In genomic region chr13:21233732-21234705, GRCm38 (mm10) we compare ENCODE assay signal across 8 mouse cellular contexts. TPM values are rescaled to one million over a fixed set of nuclear protein-coding genes. Genes with fewer than 3 reads are reported as not detected.
DNase-seq lines count a peak whose midpoint lies in the region; ATAC-seq and TF ChIP-seq lines count a peak whose summit lies in the region.

No protein-coding gene starts in this region.

- H3K27ac ChIP-seq in ES-Bruce4 (ENCODE audit: insufficient read depth, low read length), result peak overlapping the region; percentile 95
- no peak overlapping the region for H3K27ac ChIP-seq in forebrain, embryonic 13.5 days
- H3K27ac ChIP-seq in liver, embryonic 16.5 days (ENCODE audit: low read length), result 0 out of 2 replicates have a peak overlapping the region, but pooled peaks have one; percentile 9
- no peak overlapping the region for H3K27ac ChIP-seq in neural tube, embryonic 12.5 days
- H3K27ac ChIP-seq in stomach, postnatal 0 days (replicated peaks), result no peak overlapping the region

- H3K4me2 ChIP-seq in forebrain, embryonic 13.5 days, result peak overlapping the region; percentile 67
- peak overlapping the region; percentile 59 for H3K4me2 ChIP-seq in liver, embryonic 16.5 days (ENCODE audit: low read depth, low read length)
- H3K4me2 ChIP-seq in neural tube, embryonic 12.5 days (replicated peaks), result peak overlapping the region; percentile 63
- H3K4me2 ChIP-seq in stomach, postnatal 0 days (replicated peaks; ENCODE audit: low read depth), result peak overlapping the region; percentile 61

- 0 out of 2 replicates have a peak, but pooled peaks have one; percentile 26 for TF ChIP-seq EP300 in ES-Bruce4 (IDR thresholded peaks at IDR 0.05; ENCODE audit: insufficient read depth, low read depth, low read length)
- TF ChIP-seq EP300 in stomach, postnatal 0 days (optimal IDR thresholded peaks at IDR 0.05), result no peak

- H3K4me1 ChIP-seq in ES-Bruce4 (ENCODE audit: control insufficient read depth, insufficient read depth, low read length), result no peaks in the 10 kb centered on the region
- H3K4me1 ChIP-seq in forebrain, embryonic 13.5 days, result 0 out of 2 replicates have a peak, but pooled peaks cover 5% of the 10 kb centered on the region
- H3K4me1 ChIP-seq in liver, embryonic 16.5 days (ENCODE audit: control insufficient read depth, low read depth, low read length), result no peaks in the 10 kb centered on the region; the same call in 1 of the 2 replicates
- no peaks in the 10 kb centered on the region for H3K4me1 ChIP-seq in neural tube, embryonic 12.5 days
- H3K4me1 ChIP-seq in stomach, postnatal 0 days (replicated peaks; ENCODE audit: control insufficient read depth, insufficient read depth), result no peaks in the 10 kb centered on the region

- H3K27me3 ChIP-seq in ES-Bruce4 (ENCODE audit: control insufficient read depth, insufficient read depth, low read length, poor library complexity, severe bottlenecking), result no peaks in the 10 kb centered on the region
- H3K27me3 ChIP-seq in forebrain, embryonic 13.5 days, result no peaks in the 10 kb centered on the region
- no peaks in the 10 kb centered on the region for H3K27me3 ChIP-seq in liver, embryonic 16.5 days (ENCODE audit: control insufficient read depth, insufficient read depth, low read depth, low read length)
- H3K27me3 ChIP-seq in neural tube, embryonic 12.5 days (replicated peaks), result no peaks in the 10 kb centered on the region
- no peaks in the 10 kb centered on the region for H3K27me3 ChIP-seq in stomach, postnatal 0 days (ENCODE audit: control insufficient read depth, insufficient read depth, low read length)

- WGBS in forebrain, embryonic 13.5 days, result under 1% methylated on average over 43 of the region's 43 CpGs
- under 1% methylated on average over 43 of the region's 43 CpGs for whole genome bisulfite sequencing in liver, embryonic 16.5 days (ENCODE audit: insufficient replicate concordance)
- WGBS in neural tube, embryonic 12.5 days, result under 1% methylated on average over 43 of the region's 43 CpGs
- WGBS in stomach, postnatal 0 days, result 1% methylated on average over 43 of the region's 43 CpGs

- peak overlapping the region; percentile 89 for H3K4me3 ChIP-seq in ES-Bruce4 (ENCODE audit: low read depth, low read length)
- peak overlapping the region; percentile 50 for H3K4me3 ChIP-seq in forebrain, embryonic 13.5 days
- H3K4me3 ChIP-seq in liver, embryonic 16.5 days (ENCODE audit: low read depth, low read length), result peak overlapping the region; percentile 71
- peak overlapping the region; percentile 33 for H3K4me3 ChIP-seq in neural tube, embryonic 12.5 days
- H3K4me3 ChIP-seq in stomach, postnatal 0 days (ENCODE audit: low read depth, low read length), result peak overlapping the region; percentile 39

- H3K9me3 ChIP-seq in ES-Bruce4 (replicated peaks; ENCODE audit: control insufficient read depth, insufficient read depth, low read length, poor library complexity, severe bottlenecking), result peaks cover 2% of the 10 kb centered on the region; the same call in 1 of the 2 replicates
- H3K9me3 ChIP-seq in forebrain, embryonic 13.5 days (replicated peaks), result no peaks in the 10 kb centered on the region
- H3K9me3 ChIP-seq in liver, embryonic 16.5 days (replicated peaks; ENCODE audit: control insufficient read depth, low read length), result no peaks in the 10 kb centered on the region
- no peaks in the 10 kb centered on the region for H3K9me3 ChIP-seq in neural tube, embryonic 12.5 days
- no peaks in the 10 kb centered on the region for H3K9me3 ChIP-seq in stomach, postnatal 0 days (ENCODE audit: control insufficient read depth, low read length)

- ATAC-seq in cerebellum, adult (ENCODE audit: insufficient number of reproducible peaks, low FRiP score, low TSS enrichment), result peak; percentile 91
- peak; percentile 98 for ATAC-seq in forebrain, embryonic 13.5 days
- ATAC-seq in liver, embryonic 16.5 days (ENCODE audit: low read depth), result peak; percentile 98
- ATAC-seq in neural tube, embryonic 12.5 days (ENCODE audit: low FRiP score, low read depth), result peak; percentile 93
- ATAC-seq in stomach, postnatal 0 days (ENCODE audit: low FRiP score, low TSS enrichment), result peak; percentile 87; the same call in 1 of the 2 replicates

- no peaks in the 10 kb centered on the region for H3K36me3 ChIP-seq in ES-Bruce4 (ENCODE audit: control insufficient read depth, insufficient read depth, low read length, poor library complexity, severe bottlenecking)
- no peaks in the 10 kb centered on the region for H3K36me3 ChIP-seq in forebrain, embryonic 13.5 days (ENCODE audit: poor library complexity, severe bottlenecking)
- no peaks in the 10 kb centered on the region for H3K36me3 ChIP-seq in liver, embryonic 16.5 days (ENCODE audit: control insufficient read depth, insufficient read depth)
- H3K36me3 ChIP-seq in neural tube, embryonic 12.5 days, result no peaks in the 10 kb centered on the region
- H3K36me3 ChIP-seq in stomach, postnatal 0 days (ENCODE audit: control insufficient read depth, insufficient read depth, low read length), result no peaks in the 10 kb centered on the region

- intact Hi-C loops in heart, postnatal 10 days (cut with DNase I), result loop anchor here (1.0 to 5.0 kb wide), 4 partner anchors 34 to 93 kb away; no protein-coding TSS in a partner anchor

- peak overlapping the region; percentile 83 for H3K9ac ChIP-seq in ES-Bruce4 (ENCODE audit: low read depth, poor library complexity, severe bottlenecking)
- peak overlapping the region; percentile 61 for H3K9ac ChIP-seq in forebrain, embryonic 13.5 days
- peak overlapping the region; percentile 58 for H3K9ac ChIP-seq in liver, embryonic 16.5 days (ENCODE audit: low read depth, low read length)
- H3K9ac ChIP-seq in neural tube, embryonic 12.5 days, result peak overlapping the region; percentile 33
- H3K9ac ChIP-seq in stomach, postnatal 0 days (ENCODE audit: low read length), result peak overlapping the region; percentile 48; the same call in 1 of the 2 replicates

- peak; percentile 92 for TF ChIP-seq CTCF in ES-Bruce4 (IDR thresholded peaks at IDR 0.05; ENCODE audit: low read depth, low read length)
- TF ChIP-seq CTCF in stomach, postnatal 0 days (IDR thresholded peaks at IDR 0.05; ENCODE audit: low read depth), result peak; percentile 88

- DNase-seq in heart, postnatal 10 days, result peak; percentile 71 to 74
- DNase-seq in kidney, postnatal 4 days, result peak; percentile 83 to 88
- DNase-seq in stomach, postnatal 0 days (ENCODE audit: low spot score), result peak; percentile 74

- TF ChIP-seq POLR2A in ES-Bruce4 (IDR thresholded peaks at IDR 0.05; ENCODE audit: insufficient read depth, low read length), result no peak

RNA-seq across cellular contexts. Expression of gene Trim27, which starts 54.8 kb away (rescaled TPM):
- 117 and 128 TPM in 2 replicates for polyA plus RNA-seq in ES-Bruce4 (2011; ENCODE audit: insufficient read depth, insufficient read length, low read depth, missing spikeins)
- 109 and 114 TPM in 2 replicates for polyA plus RNA-seq in forebrain, embryonic 13.5 days (2015; fragmentation: Nextera tagmentation; extraction: Ambion mirVana)
- 10 to 100 TPM; 26.9 to 33.6 TPM for total RNA-seq in heart, postnatal 10 days (2021)
- 41.3 and 42.7 TPM in 2 replicates for polyA plus RNA-seq in liver, embryonic 16.5 days (2015; fragmentation: Nextera tagmentation; extraction: Ambion mirVana)
- 124 and 125 TPM in 2 replicates for polyA plus RNA-seq in neural tube, embryonic 12.5 days (2016; fragmentation: Nextera tagmentation; extraction: Ambion mirVana)
- 58.5 and 60.2 TPM in 2 replicates for polyA plus RNA-seq in stomach, postnatal 0 days (2015; fragmentation: Nextera tagmentation; extraction: Ambion mirVana)

RNA-seq across cellular contexts. Expression of gene Gpx5, which starts 58.5 kb away (rescaled TPM):
- polyA plus RNA-seq in ES-Bruce4 (2011; ENCODE audit: insufficient read depth, insufficient read length, low read depth, missing spikeins), result not detected in 2 replicates
- polyA plus RNA-seq in forebrain, embryonic 13.5 days (2015; fragmentation: Nextera tagmentation; extraction: Ambion mirVana), result not detected in 2 replicates
- total RNA-seq in heart, postnatal 10 days (2021), result not detected
- not detected in 2 replicates for polyA plus RNA-seq in liver, embryonic 16.5 days (2015; fragmentation: Nextera tagmentation; extraction: Ambion mirVana)
- polyA plus RNA-seq in neural tube, embryonic 12.5 days (2016; fragmentation: Nextera tagmentation; extraction: Ambion mirVana), result not detected in 2 replicates
- polyA plus RNA-seq in stomach, postnatal 0 days (2015; fragmentation: Nextera tagmentation; extraction: Ambion mirVana), result 0.06 TPM in 1 of 2 replicates, not detected in the other

Comparison
In these comparisons a context has a peak if more than half of its experiments do, and no peak if none do; other contexts are left out.
1. H3K27ac ChIP-seq: peak in ES-Bruce4 (single experiment) and liver, embryonic 16.5 days (single experiment); none in forebrain, embryonic 13.5 days (single experiment), neural tube, embryonic 12.5 days (single experiment) and stomach, postnatal 0 days (single experiment).
2. H3K4me3 ChIP-seq: peak in every context shown above with its lines; median percentile 89 in ES-Bruce4; 71 in liver, embryonic 16.5 days; 50 in forebrain, embryonic 13.5 days; 39 in stomach, postnatal 0 days; 33 in neural tube, embryonic 12.5 days.
3. H3K9ac ChIP-seq: peak in every context shown above with its lines; median percentile 83 in ES-Bruce4; 61 in forebrain, embryonic 13.5 days; 58 in liver, embryonic 16.5 days; 48 in stomach, postnatal 0 days; 33 in neural tube, embryonic 12.5 days.
4. Peak in every context shown above with its lines, with median percentiles within 50 percentile points of each other: ATAC-seq, H3K4me2 ChIP-seq and DNase-seq.